Mouse (Mus musculus): ENCODE data around the gene Ski. TPM values are rescaled to one million over a fixed set of nuclear protein-coding genes. Genes with fewer than 3 reads are reported as not detected.

Gene Ski
- polyA plus RNA-seq, 1 experiment = 63.9 TPM

- no peak for TF ChIP-seq CTCF (IDR thresholded peaks at IDR 0.05; ENCODE audit: low read depth, low read length)
- TF ChIP-seq POLR2A (IDR thresholded peaks at IDR 0.05; ENCODE audit: borderline replicate concordance, low read depth, low read length) = no peak
- Histone ChIP-seq H3K4me3 (ENCODE audit: insufficient read depth, low read length) (no peak overlapping the region), H3K27ac (ENCODE audit: insufficient read depth, low read depth, low read length) (no peak overlapping the region), H3K4me1 (ENCODE audit: control insufficient read depth, insufficient read depth, low read length) (peaks cover 32% of the 10 kb centered on the region)
These were observed 104.1 kb downstream of the Ski start for GRCm38 (mm10) chr4:155118278-155118677.

- Histone ChIP-seq H3K27ac (ENCODE audit: insufficient read depth, low read depth, low read length) (no peak overlapping the region), H3K4me1 (ENCODE audit: control insufficient read depth, insufficient read depth, low read length) (peaks cover 32% of the 10 kb centered on the region)
These were observed 104.9 kb downstream of the Ski start for GRCm38 (mm10) chr4:155117396-155117978.

DNA sequence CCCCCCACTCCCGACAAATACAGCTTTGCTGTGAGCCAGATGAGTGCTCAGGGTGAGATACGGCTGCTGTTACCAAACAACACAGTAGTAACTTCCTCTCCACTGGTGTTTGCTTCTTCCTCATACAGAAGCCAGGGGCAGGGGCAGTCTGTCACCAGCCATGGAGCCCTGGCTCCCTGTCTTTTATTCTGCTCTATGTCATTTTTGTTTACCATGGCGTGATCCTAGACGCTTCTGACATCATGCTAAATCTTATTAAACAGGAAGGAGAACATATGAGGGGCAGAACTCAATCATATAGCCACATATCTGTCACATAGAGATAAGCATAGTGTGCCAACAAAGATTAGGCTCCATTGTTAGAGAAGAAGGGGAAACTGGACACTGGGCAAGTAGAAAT lies 105.8 kb downstream of the Ski start:
- Histone ChIP-seq H3K4me3 (ENCODE audit: insufficient read depth, low read length) (no peak overlapping the region), H3K27ac (ENCODE audit: insufficient read depth, low read depth, low read length) (no peak overlapping the region), H3K4me1 (ENCODE audit: control insufficient read depth, insufficient read depth, low read length) (peaks cover 24% of the 10 kb centered on the region)
- TF ChIP-seq CTCF (IDR thresholded peaks at IDR 0.05; ENCODE audit: low read depth, low read length) (no peak), POLR2A (IDR thresholded peaks at IDR 0.05; ENCODE audit: borderline replicate concordance, low read depth, low read length) (no peak)

More at GRCm38 (mm10) chr4:155117396-155117978, 104.9 kb downstream of the Ski start:
- H3K4me3 ChIP-seq (ENCODE audit: insufficient read depth, low read length) = no peak overlapping the region
- TF ChIP-seq POLR2A (IDR thresholded peaks at IDR 0.05; ENCODE audit: borderline replicate concordance, low read depth, low read length) = no peak
- no peak for TF ChIP-seq CTCF (IDR thresholded peaks at IDR 0.05; ENCODE audit: low read depth, low read length)

DNA sequence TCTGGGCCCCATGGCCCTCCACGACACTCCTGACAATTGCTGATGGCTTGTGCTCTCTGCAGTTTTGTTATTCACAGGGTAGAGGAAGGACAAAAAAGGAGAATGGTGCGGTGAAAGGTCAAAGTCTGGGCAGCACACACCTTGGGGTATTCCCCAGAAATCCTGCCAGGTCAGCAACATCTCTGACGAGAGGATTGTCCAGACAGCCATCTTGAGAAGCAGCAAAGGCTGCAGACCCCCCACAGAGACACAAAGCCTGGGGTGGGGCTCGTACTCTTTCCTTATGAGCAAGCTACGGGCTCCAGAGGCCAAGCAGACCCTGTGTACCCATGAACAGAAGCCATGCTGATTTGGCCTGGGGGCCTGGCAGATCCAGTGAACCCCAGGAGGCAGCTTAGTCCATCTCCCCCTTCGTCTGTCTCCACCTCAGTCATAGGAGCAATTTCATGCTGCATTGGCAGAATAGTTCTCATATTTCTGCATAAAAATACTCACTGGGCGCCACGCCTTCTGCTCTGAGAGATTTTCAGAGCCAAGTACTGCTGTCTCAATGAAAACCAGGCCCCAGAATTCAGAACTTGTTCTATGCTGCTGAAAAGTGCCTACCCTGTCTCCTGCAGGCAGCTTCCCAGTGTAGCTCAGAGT lies 108.5 kb downstream of the Ski start:
- Histone ChIP-seq H3K4me1 (ENCODE audit: control insufficient read depth, insufficient read depth, low read length) (peaks cover 12% of the 10 kb centered on the region), H3K27ac (ENCODE audit: insufficient read depth, low read depth, low read length) (no peak overlapping the region), H3K4me3 (ENCODE audit: insufficient read depth, low read length) (no peak overlapping the region)
- TF ChIP-seq CTCF (IDR thresholded peaks at IDR 0.05; ENCODE audit: low read depth, low read length) = no peak
- no peak for TF ChIP-seq POLR2A (IDR thresholded peaks at IDR 0.05; ENCODE audit: borderline replicate concordance, low read depth, low read length)

- Histone ChIP-seq H3K27ac (ENCODE audit: insufficient read depth, low read depth, low read length) (no peak overlapping the region), H3K4me3 (ENCODE audit: insufficient read depth, low read length) (no peak overlapping the region), H3K4me1 (ENCODE audit: control insufficient read depth, insufficient read depth, low read length) (peaks cover 3% of the 10 kb centered on the region)
- TF ChIP-seq POLR2A (IDR thresholded peaks at IDR 0.05; ENCODE audit: borderline replicate concordance, low read depth, low read length) (no peak), CTCF (IDR thresholded peaks at IDR 0.05; ENCODE audit: low read depth, low read length) (no peak)
These were observed 112.9 kb downstream of the Ski start for GRCm38 (mm10) chr4:155109471-155109870.

GRCm38 (mm10) chr4:155107886-155108285 lies 114.5 kb downstream of the Ski start:
- Histone ChIP-seq H3K4me3 (ENCODE audit: insufficient read depth, low read length) (no peak overlapping the region), H3K4me1 (ENCODE audit: control insufficient read depth, insufficient read depth, low read length) (peaks cover 3% of the 10 kb centered on the region), H3K27ac (ENCODE audit: insufficient read depth, low read depth, low read length) (no peak overlapping the region)
- TF ChIP-seq CTCF (IDR thresholded peaks at IDR 0.05; ENCODE audit: low read depth, low read length) = no peak
- no peak for TF ChIP-seq POLR2A (IDR thresholded peaks at IDR 0.05; ENCODE audit: borderline replicate concordance, low read depth, low read length)

Other genes starting within 250 kb of the Ski start
- gene Plch2, start 165.8 kb downstream of the Ski start, polyA plus RNA-seq (2012; ENCODE audit: insufficient read depth, insufficient read length, missing spikeins) = not detected in 2 replicates
- 6.1 and 6.5 TPM in 2 replicates for gene Pex10, start 155.6 kb downstream of the Ski start, polyA plus RNA-seq (2012; ENCODE audit: insufficient read depth, insufficient read length, missing spikeins)
- gene Rer1, start 136.2 kb downstream of the Ski start, polyA plus RNA-seq (2012; ENCODE audit: insufficient read depth, insufficient read length, missing spikeins) = 95.7 and 97.9 TPM in 2 replicates
- gene Morn1, start 136.0 kb downstream of the Ski start, polyA plus RNA-seq (2012; ENCODE audit: insufficient read depth, insufficient read length, missing spikeins) = 2.5 and 4.5 TPM in 2 replicates
- gene Faap20, start 27.2 kb upstream of the Ski start, polyA plus RNA-seq (2012; ENCODE audit: insufficient read depth, insufficient read length, missing spikeins) = 27.9 and 28.1 TPM in 2 replicates
- not detected in 2 replicates for gene Prkcz, start 138.8 kb upstream of the Ski start, polyA plus RNA-seq (2012; ENCODE audit: insufficient read depth, insufficient read length, missing spikeins)
- 0.28 TPM in 1 of 2 replicates, not detected in the other for gene Gabrd, start 175.5 kb upstream of the Ski start, polyA plus RNA-seq (2012; ENCODE audit: insufficient read depth, insufficient read length, missing spikeins)
- 0.67 and 0.68 TPM in 2 replicates for gene Cfap74, start 186.6 kb upstream of the Ski start, polyA plus RNA-seq (2012; ENCODE audit: insufficient read depth, insufficient read length, missing spikeins)
- not detected in 2 replicates for gene Tmem52, start 246.5 kb upstream of the Ski start, polyA plus RNA-seq (2012; ENCODE audit: insufficient read depth, insufficient read length, missing spikeins)

Data from bone marrow macrophage, adult 2 months (primary cell).